Mouse (Mus musculus) E14TG2a.4 (cell line): ENCODE data around the gene C130032M10Rik.

ENCODE experiments used
- CTCF ChIP-seq: conservative IDR thresholded peaks from 2 replicates; pipeline ENCODE4 v1.5.1; 2014; ENCODE audit warnings: low read length
- POU5F1 ChIP-seq: IDR thresholded peaks from 2 replicates; pipeline ENCODE4 v1.6.1; 2014; ENCODE audit warnings: low read length, borderline replicate concordance

GRCm38 (mm10) chr9:114525073-114525633, 9.7 kb downstream of the C130032M10Rik start:
- TF ChIP-seq CTCF (no peak), POU5F1 (no peak)
